Mouse (Mus musculus) limb, embryonic 15.5 days (tissue): ENCODE measurements at regions not wholly inside any gene's neighbourhood (a gene's known extent, or its start where the extent isn't known, plus 50 kb on each side); places are given as distances from the start of the nearest gene placed in this dataset.
A peak's percentile ranks its signal among the peaks of the same experiment; 100 is the strongest.

ENCODE experiments used
- ATAC-seq: fragments of 200-750 bp; cut with Nextera tagmentation; 2 replicates; pipeline ENCODE4 v1.8.0; 2017; ENCODE audit warnings: low read depth, moderate TSS enrichment; ENCODE audit not compliant: insufficient number of reproducible peaks, low FRiP score, low TSS enrichment
- H3K27ac ChIP-seq: fragments of 300-500 bp; sonication (generic); 2 replicates; pipeline ENCODE4 v1.5.1; 2015; ENCODE audit warnings: moderate library complexity, mild to moderate bottlenecking, inconsistent platforms
- H3K27me3 ChIP-seq: fragments of 300-500 bp; sonication (generic); 2 replicates; pipeline ENCODE4 v1.6.1; 2015; ENCODE audit warnings: inconsistent platforms
- H3K36me3 ChIP-seq: fragments of 300-500 bp; sonication (generic); 2 replicates; pipeline ENCODE4 v1.6.1; 2015; ENCODE audit warnings: inconsistent platforms
- H3K4me1 ChIP-seq: fragments of 300-500 bp; sonication (generic); 2 replicates; pipeline ENCODE4 v1.6.1; 2015; ENCODE audit warnings: inconsistent platforms
- H3K4me2 ChIP-seq: fragments of 300-500 bp; sonication (generic); 2 replicates; pipeline ENCODE4 v1.6.1; 2015; ENCODE audit warnings: mild to moderate bottlenecking, inconsistent platforms
- H3K4me3 ChIP-seq: fragments of 300-500 bp; sonication (generic); 2 replicates; pipeline ENCODE4 v1.5.1; 2015; ENCODE audit warnings: mild to moderate bottlenecking, inconsistent platforms
- H3K9ac ChIP-seq: fragments of 300-500 bp; sonication (generic); 2 replicates; pipeline ENCODE4 v1.6.1; 2015; ENCODE audit warnings: inconsistent platforms
- H3K9me3 ChIP-seq: fragments of 300-500 bp; sonication (generic); 2 replicates; pipeline ENCODE4 v1.6.1; 2016; ENCODE audit warnings: inconsistent platforms
- WGBS: fragments of 180-500 bp; shearing (Covaris S2); methylation state at CpG from one replicate; pipeline ENCODE4 v1.1.7; 2015; 5-methylcytosine and 5-hydroxymethylcytosine counted together

GRCm38 (mm10) chrX:13224902-13225301, 55.9 kb upstream of the Ddx3x start:
- ATAC-seq, result no peak
- H3K4me3 ChIP-seq, result no peak overlapping the region

GRCm38 (mm10) chrX:13226429-13226828, 54.3 kb upstream of the Ddx3x start:
- Histone ChIP-seq H3K36me3 (no peaks in the 10 kb centered on the region), H3K4me2 (no peak overlapping the region), H3K4me1 (peaks cover 3% of the 10 kb centered on the region; the same call in 1 of the 2 replicates), H3K27ac (no peak overlapping the region), H3K4me3 (no peak overlapping the region), H3K27me3 (no peaks in the 10 kb centered on the region), H3K9ac (no peak overlapping the region), H3K9me3 (no peaks in the 10 kb centered on the region)
- ATAC-seq, result no peak
- 79% methylated on average over 3 of the region's 3 CpGs for WGBS

More at GRCm38 (mm10) chrX:13224902-13225301, 55.9 kb upstream of the Ddx3x start:
- no peak overlapping the region for H3K4me2 ChIP-seq
- no peaks in the 10 kb centered on the region for H3K27me3 ChIP-seq
- H3K36me3 ChIP-seq, result no peaks in the 10 kb centered on the region
- H3K9ac ChIP-seq, result no peak overlapping the region
- WGBS, result 2% methylated on average over 3 of the region's 3 CpGs
- H3K4me1 ChIP-seq, result no peaks in the 10 kb centered on the region; the same call in 1 of the 2 replicates
- H3K9me3 ChIP-seq, result no peaks in the 10 kb centered on the region
- H3K27ac ChIP-seq, result no peak overlapping the region

GRCm38 (mm10) chrX:13229891-13230614, 50.7 kb upstream of the Ddx3x start:
- Histone ChIP-seq H3K36me3 (no peaks in the 10 kb centered on the region), H3K4me2 (peak overlapping the region; percentile 44), H3K4me3 (peak overlapping the region; percentile 39), H3K9me3 (no peaks in the 10 kb centered on the region), H3K4me1 (peaks cover 3% of the 10 kb centered on the region; the same call in 1 of the 2 replicates), H3K9ac (peak overlapping the region; percentile 20; the same call in 1 of the 2 replicates), H3K27me3 (peaks cover 3% of the 10 kb centered on the region; the same call in 1 of the 2 replicates), H3K27ac (peak overlapping the region; percentile 85)
- WGBS, result 31% methylated on average over 8 of the region's 8 CpGs
- ATAC-seq, result peak; percentile 50

DNA sequence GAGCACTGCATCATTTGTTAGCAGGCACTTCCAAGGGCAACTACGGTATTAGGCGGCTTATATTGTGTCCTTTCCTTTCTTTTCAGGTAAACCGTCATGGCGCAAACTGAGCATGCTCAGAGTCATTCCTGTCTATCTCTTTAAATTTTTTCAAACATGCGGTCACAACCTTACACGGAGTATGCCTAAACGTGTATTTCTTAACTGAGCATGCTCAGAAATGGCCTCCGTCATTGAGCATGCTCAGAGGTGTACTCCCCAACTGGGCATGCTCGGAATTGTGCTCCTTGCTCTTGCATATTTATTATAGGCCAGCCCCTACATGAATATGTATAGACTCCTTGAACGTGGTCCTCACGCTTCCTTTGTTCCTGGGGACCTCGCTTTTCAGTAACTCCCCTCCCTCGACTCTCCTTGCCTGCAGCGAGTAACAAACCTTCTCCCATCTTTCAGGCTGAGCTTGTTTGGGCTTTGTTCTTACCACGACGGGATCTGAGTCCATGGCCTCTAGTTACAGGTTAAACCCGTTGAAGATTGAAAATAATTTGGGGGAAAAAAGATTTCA, 50.1 kb upstream of the Ddx3x start:
- Histone ChIP-seq H3K36me3 (no peaks in the 10 kb centered on the region), H3K4me3 (peak overlapping the region; percentile 39), H3K9me3 (no peaks in the 10 kb centered on the region), H3K27me3 (peaks cover 6% of the 10 kb centered on the region; the same call in 1 of the 2 replicates), H3K27ac (peak overlapping the region; percentile 85), H3K9ac (peak overlapping the region; percentile 20; the same call in 1 of the 2 replicates), H3K4me2 (peak overlapping the region; percentile 44), H3K4me1 (peaks cover 3% of the 10 kb centered on the region; the same call in 1 of the 2 replicates)
- 11% methylated on average over 17 of the region's 17 CpGs for WGBS
- peak; percentile 97 for ATAC-seq
